Mouse (Mus musculus): ENCODE measurements at regions not wholly inside any gene's neighbourhood (a gene's known extent, or its start where the extent isn't known, plus 50 kb on each side); places are given as distances from the start of the nearest gene placed in this dataset.

DNA sequence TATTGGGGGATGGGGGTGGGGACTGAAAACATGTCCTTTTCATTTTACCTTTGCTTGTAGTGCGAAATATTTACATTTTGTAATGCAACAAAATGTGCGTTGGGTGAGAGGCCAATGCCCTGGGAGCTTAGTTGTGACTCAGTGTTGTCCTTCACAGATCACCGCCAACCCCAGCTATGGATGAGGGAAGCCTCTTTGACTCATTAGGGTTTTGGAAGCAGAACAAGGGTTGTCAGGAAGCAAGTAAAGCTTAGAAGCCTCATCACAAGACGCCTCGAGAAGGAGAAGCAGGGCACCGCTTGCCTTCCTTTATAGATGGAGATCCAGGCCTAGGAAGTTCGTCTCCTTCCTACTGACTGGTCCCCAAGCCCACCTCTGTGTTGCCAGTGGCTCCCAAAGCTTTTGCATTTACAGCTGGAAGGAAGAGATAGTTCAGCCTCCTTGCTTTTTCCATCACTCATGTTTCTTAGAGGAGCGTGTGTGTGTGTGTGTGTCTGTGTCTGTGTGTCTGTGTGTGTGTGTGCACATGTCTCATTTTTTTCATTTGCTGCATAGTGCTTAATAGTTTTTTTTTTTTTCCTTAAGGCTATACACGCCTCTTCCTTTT, 1297.2 kb upstream of the A1bg start:
- no peak for DNase-seq (ENCODE audit: low spot score)

DNA sequence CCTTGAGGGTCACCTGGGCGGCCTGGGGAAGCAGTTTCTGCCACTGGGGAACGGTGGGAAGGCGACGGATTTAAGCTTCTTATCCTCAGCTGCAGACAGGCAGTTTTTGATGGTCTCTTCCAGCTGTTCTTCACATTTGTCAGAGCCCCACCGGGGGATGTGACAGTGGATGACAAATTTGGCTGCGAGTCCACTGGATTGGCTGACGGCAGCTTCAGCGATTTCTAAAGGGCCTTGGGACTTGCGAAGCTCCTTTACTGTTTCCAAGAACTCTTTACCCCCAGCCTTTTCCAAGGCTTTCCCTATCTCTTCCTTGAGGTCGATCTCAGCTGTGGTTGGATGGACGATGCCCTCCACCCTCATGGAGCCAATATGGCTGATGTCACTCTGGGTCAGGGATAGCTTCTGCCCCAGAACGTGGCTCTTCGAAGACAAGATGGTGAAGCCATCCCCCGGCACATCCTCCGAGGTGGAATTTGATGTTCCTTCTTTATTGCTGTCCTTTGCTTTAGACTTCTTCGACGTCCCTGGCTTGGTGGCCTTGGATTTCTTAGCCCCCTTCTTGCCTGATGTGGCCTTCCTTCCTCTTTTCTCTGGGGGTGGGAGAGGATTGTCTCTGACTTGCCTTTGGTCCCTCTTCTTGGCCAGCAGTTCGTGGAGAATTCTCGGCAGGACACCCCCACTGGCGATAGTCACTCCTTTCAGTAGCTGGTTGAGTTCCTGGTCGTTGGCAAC, 1295.7 kb upstream of the A1bg start:
- no peak for DNase-seq (ENCODE audit: low spot score)

DNA sequence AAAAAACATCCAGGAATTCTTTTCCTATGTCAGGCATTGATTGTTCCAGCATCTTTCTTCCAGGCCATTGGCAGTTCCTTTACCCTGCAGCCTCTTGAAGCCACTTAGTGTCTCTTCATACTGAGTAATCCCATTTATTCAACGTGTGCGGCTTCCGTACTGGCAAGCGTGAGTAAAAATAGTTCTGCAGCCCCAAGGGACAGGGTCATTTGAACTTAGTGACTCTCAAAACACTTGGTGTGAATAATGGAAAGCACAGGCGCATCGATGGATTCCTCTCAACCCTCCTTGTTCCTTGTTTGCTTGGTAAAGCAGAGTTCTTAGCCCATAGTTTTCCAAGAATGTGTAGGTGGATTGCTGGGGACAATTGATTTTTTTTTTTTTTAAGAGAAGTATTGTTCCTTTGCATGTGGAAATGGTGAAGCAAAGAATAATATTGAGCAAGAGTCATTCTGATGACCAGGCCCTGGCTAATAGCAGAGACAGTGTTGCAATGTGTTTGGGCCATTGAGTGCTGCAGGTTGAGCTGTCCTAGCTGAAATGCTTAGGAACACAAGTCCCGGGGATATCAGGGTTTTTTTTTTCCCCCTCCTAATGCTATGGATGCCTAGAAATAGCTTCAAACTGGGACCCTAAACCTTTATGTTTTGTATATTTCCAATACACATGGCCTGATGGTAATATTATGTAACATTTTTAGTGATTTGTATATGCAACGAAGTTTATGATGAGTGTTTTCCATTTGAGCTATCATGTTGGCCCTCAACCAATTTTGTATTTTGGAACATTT, 1294.1 kb upstream of the A1bg start:
- no peak for DNase-seq (ENCODE audit: low spot score)

DNA sequence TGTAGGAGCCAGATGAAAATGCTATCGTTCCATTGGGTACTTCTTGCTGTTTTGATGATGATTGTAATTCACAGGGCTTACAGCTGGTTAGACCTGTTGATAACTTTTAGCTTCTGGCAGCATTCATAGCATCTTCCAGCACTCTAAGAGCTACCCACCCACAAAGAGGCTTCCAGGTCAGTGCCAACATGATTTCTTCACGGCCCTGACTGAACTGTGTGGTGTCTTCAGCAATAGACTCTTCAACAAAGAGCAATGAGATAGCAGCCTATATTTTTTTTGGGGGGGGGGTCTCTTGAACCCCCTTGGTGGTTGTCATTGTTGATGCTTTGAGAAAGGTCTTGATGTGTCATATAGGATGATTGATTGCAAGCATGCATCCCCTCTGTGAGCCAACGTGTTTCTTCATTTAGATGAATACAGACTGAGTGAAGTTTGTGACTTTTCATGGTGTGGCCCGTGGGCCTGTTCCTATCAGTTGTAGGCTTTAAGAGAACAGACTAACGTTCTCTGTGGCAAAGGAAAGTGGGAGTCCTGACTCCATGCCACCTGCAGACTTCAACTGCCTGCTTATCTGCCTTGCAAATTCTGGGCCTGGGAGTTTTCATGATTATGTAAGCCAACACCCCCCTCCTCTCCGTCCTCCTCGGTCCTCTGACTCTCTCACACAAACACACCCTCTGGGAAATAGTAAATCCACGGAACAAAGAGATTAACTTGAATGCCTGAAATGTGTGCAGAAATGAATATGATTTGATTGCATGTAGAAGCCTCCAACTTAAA, 1293.0 kb upstream of the A1bg start:
- DNase-seq (ENCODE audit: low spot score) = no peak

DNA sequence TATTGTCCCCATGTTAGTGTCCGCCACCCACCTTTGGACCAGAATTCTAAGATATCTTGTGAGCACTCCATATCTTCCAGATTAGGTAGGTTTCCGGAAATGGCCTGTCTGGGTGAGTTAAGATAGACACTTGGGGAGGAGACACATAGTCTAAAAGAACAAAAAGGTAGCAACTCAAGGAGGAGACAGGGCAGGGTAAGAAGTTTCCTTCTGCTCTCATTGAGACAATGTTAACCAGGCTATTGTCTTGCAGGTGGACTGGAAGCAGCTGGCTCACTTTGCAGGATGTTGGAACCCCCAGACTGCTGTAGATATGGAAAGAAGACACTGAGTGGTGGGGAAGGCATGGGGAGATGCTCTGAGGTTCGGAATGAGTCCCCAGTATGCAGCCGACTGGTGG, 1291.5 kb upstream of the A1bg start:
- DNase-seq (ENCODE audit: low spot score) = no peak

DNA sequence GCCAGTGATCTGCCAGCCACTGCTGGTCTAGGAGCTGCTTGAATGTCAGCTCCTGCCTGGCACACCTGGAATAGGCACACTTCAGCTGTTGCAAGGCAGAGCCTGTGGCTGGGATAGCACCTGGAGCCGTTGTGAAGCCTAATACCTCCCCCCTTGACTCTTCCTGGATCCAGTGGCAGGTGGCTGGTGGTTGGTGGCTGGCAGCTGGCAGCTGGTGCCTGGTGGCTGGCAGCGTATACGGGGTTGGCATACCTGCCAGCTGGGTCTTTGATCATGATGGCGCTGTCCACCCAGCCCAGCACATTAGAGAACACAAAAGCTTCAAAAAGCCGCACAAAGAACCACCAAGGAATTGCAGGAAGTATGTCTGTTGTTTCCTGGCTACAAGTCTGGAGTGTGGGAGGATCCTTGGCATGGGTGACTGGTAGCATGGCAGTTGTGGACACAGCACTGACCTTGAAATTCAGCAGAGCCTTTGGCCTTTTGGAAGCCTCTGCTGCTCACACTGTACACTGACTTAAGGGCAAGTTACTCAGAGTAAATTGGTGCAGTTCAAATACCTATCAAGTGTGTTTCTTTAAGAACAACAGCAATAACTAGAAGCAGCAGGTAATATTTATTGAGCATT, 1289.6 kb upstream of the A1bg start:
- DNase-seq (ENCODE audit: low spot score) = no peak

DNA sequence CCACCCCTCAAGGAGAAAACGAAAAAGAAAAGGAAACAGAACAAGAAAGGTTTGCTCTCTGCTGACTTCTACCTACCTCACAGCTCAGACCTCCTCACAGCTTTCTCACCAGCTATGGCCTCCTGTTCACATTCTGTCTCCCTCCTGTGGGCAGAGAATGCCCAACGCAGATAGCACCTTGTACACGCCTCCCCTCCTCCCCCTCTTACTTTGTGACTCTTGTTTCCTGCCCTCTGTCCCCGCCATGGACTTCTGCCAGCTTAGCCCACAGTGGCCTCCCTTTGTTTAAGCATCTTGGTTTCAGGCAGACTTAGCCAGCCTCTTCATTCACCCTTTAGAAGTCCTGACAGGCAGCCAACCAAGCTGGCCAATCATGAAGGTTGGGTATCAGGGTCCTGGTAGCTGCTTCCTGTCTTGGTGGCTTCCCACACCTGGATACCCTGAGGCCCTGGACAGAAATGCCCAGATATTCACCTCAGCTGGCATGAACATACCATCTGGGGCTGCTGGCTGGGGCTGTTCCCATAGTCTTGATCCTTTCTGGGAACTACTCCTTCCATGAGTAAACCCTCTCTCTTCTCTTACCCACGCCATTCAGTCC, 1287.2 kb upstream of the A1bg start:
- DNase-seq (ENCODE audit: low spot score) = no peak

DNA sequence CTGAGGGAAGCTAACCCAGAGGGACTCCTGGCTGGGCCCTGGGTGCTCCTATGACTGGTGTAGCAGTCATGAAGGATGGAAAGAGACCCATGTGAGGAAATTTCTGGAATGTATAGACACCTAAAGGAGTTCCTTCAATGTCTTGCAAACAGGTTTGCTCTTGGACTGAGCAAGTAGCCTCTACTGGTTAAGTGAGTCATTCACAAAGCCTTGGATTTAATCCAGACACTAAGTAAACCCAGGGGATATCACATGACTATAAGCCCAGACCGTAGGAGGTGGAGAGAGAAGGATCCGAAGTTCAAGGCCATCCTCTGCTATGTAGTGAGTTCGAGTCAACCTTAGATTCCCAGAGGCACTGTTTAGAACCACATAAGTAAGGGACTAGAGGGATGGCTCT, 1286.5 kb upstream of the A1bg start:
- no peak for DNase-seq (ENCODE audit: low spot score)

DNA sequence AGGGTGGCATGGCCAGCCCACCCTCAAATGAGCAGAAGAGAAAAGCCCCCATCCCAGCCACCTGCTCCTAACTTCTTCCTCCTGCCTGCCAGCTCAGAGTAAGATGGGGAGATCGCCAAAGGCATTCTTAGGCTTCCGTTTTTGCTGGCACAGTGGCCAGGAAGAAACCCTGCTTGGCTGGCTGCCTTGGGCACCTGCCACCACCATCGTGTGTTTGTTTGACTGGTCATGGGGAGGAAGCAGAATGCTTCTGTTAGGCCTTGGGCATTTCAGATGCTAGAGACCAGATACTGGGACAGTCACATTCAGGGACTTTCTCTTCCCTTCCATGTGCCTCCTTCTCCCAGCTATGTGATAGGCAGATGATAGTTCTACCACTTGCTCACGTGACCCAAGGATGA, 1283.7 kb upstream of the A1bg start:
- DNase-seq (ENCODE audit: low spot score) = no peak

DNA sequence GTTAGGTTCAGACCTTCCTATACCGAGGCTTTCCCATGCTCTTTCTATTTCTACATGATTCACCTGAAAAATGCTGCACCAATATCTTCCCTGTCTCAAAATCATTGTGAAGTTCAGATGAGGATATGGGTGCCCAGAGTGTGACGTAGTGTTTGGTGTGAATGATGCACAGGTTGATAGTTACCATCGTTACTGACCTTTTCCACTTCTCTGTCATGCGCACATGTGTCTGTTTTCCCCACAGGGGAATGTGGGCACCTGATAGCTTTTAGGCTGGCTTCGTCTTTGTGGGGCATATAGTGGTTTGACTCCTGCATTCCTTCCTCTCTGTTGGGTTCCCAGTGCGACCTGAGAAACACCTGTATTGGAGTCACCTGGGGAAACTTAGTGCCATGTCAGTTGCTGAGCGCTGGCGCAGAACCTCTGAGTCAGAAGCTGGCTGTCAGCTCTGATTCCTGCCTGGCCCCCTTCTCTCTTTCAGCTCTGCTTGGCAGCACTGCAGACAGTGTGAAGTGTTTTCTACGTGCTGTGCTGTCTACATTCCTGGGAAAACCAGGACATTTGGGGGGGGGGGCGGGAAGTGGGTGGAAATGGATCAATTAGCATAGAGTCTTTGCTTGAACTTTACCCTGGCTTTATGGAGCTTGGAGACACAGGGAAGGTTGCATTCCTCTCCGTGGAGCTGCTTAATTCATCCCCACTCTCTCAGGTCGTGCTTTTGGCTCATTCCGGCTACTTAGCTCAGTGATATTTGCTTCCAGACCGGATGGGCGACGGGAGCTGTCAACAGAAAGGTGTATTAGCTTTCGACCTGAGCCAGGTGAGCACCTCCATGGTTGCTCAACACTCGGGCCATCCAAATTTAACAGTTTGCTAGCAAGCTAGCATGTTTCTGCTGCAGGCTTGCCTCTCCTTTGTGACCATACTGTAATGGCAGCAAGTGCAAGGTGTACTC, 1281.4 kb upstream of the A1bg start:
- no peak for DNase-seq (ENCODE audit: low spot score)

DNA sequence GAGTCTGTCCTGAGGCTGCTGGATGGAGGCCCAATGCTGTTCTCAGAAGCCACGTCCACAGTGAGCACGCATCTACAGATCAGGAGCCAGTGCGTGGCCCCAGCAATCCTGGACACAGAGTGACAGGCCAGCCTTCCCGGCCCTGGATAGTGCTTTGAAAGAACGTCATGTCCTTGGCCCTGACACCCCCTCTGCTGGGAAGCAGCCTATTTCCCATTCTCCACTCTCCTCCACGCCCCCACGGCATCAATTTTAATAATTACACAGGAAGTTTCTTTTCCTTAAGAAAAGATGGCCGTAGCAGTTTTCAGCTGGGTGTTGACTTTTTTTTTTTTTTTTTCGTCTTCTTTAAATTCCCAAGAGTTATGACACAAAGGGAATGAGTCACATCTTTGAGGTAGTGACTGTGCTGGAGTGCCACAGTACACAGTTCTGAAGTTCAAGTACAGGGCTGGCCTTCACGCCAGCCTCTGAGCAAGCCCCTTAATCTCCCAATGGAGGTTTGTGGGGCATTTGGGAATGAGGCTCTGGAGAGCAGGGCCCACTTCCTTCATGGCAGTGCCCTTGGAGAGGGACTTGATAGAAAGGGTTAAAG, 1280.1 kb upstream of the A1bg start:
- no peak for DNase-seq (ENCODE audit: low spot score)

DNA sequence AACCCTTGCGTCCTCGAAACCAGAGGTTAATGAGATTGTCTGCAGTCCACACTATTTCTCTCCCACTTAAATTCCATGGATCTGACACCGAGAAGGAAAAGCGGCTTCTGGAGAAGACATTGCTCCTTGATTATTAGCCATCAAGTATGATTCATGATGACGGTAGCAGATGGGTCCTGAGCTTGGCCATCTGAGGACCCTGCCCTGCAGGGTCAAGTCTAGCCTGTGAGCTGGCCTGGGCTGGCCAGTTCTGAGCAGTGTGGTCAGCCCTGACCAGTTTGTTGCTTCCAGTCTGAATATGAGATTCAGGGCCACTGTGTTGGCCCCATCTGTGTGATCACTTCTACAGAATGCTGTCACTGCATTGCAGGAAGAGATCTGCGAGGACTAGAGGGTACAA, 1275.9 kb upstream of the A1bg start:
- no peak for DNase-seq (ENCODE audit: low spot score)

DNA sequence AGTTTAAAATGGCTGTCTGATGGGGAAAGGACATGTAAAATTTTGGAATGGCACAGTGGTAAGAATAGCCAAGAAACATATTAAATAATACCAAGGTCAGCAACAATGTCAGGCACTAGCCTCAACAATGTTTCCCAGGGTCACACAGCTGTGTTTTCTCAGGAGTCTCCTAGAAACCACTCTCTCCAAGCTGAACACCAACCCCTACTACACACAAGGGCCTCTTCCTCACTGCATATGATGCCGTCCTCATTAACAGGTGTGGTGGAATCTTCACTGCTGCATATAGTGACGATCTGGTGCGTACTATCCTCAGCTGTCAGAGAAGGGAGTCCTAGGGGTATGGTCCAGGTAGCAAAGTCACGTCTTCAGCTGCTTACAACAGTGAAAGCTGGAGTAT, 1275.4 kb upstream of the A1bg start:
- DNase-seq (ENCODE audit: low spot score) = no peak

DNA sequence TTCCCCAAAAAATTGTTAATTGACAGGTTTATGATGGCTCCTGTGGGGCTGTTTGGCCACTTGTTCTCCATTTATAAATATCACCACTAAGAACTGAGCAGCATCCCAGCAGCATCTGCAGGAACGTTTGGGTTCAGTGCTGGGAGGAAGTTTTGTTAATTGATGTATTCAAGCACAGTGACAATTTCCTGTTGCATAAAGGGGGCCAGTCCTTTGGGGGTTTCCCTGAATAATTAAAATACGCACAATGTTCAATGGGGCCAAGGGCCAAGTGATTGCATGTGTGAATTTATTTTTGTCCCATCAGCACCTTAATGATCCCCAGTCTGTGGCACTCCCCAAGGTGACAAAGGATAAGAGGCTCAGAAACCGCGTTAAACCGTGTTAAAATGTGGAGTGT, 1272.6 kb upstream of the A1bg start:
- no peak for DNase-seq (ENCODE audit: low spot score)

DNA sequence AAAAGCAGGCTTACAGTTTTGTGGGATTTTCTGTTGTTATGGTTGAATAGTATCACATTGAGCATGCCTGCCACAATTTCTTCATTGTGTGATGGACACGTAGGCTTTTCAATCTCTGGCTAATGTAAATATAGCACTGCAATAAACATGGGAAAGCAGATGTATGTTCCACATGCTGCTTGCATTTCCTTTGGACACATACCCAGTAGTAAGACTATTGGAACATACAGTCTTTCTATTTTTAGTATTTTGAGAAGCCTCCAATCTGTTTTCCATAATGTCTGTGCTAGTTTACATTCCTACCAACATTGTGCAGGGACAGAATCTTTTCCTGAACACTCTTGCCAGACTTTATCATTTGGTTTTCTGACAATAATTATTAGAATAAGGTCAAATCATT, 1269.9 kb upstream of the A1bg start:
- no peak for DNase-seq (ENCODE audit: low spot score)

DNA sequence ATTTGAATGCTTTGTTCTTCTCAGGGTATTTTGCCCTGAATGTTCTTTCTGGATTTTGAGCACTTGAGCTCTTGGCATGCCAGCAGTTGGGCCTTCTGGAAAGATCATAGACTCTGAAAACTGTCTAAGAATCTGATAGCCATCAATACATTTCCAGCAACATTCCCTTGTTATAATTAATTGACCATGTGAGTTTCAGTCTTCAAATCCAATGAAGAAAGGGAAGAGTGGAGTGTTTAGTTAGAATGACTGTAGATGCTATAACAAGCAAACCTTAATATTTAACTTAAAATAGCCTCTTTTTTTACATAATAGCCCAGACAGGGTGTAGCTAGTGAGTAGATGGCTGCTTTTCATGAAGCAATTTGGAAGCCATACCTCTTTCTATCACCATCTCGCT, 1268.8 kb upstream of the A1bg start:
- no peak for DNase-seq (ENCODE audit: low spot score)

DNA sequence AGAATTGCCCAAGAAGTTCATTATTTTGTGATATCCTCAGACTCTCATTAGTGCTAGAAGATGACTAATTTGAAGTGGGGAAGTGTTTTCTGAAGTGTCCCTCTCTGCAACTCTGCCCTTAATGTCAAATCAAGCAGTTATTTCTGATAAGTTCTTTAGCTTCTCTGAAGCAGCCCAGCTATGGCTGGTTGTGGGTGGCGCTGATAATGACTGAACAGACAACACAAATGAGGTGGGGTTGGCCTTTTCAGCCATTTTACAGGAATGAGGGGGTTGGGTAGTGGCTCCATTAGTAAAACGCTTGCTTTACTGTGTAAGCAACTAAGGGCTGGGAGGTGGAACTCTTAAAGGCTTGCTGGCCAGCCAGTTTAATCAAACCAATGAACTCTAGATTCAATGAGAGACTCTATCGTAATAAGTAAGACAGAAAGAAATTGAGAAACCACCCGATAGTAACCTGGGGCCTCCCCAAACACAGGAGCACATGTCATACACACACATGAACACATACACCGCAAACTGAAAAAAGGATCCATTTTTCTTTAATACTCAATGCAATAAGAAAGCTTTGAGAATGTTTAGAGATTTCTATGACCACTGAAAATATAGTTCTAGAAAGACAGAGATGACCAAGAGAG, 1268.3 kb upstream of the A1bg start:
- no peak for DNase-seq (ENCODE audit: low spot score)

DNA sequence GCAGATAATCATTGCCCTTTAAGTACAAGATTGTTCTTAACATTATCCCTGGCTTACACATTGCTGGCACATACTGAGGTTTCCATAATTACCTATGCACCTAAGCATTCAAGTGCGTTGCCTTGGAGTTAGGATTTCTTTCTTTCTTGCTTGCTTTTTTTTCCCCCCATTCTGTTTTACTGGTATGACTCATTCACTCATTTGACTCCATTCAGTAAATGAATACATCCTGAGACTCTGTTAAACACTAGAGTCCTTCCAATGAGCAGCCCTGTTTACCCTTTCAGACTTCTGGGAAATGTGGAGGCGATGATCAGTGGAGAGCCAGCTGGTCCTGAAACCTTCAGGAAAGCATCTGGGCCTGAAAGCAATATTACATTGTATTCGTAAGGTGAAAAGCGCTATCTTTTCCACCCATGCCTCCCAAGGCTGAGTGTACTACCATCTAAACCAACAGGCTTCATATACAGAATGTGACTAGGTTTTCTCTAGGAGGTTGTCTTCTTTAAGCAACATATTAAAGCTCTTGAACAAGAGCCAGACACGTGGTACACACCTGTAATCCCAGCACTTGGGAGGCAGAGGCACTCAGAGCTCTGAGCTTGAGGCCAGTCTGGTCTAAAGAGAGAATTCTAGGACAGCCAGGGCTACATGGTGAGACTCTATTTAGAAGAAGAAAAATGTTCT, 1267.6 kb upstream of the A1bg start:
- no peak for DNase-seq (ENCODE audit: low spot score)

DNA sequence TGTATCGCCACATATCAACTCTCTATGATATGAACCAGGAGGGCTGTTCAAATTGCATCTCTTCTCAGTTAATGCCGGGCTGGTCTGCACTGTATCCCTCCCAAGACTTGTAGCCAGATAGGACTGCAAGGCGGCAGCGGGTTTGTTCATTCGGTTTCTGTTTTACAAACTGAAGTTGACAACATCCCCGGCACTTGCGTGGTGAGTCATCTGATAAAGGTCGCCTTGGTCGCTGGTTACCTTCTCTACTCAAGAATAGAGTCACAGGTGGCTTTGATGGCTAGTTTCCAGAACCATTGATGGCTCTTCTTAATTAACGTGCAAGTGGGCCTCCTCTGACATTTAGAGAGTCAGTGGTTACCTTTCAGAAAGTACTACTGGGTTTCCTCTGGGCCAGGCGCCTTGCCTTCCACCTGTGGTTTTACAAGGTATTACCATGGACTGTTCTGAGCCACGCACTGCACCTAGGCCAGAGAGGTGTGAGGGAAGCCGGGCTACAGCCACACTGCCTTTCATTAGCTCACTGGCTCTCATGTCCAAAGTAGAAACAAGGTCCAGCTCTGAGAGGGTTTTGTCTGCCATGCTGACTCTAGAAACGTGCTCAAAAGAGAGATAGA, 1266.9 kb upstream of the A1bg start:
- no peak for DNase-seq (ENCODE audit: low spot score)
